Mouse (Mus musculus): ENCODE measurements around the gene Nxnl1. TPM values are rescaled to one million over a fixed set of nuclear protein-coding genes. Genes with fewer than 3 reads are reported as not detected.

Nxnl1 gene
- total and polyA plus RNA-seq, 3 experiments = 0.04 TPM; not detected in 2

- H3K4me3 ChIP-seq (replicated peaks in 1 of 3; ENCODE audit: low read depth in 2 of 3, low read length in 2 of 3, poor library complexity in 1 of 3) = no peak overlapping the region
- H3K27ac ChIP-seq (ENCODE audit: insufficient read depth, low read depth) = no peak overlapping the region
- TF ChIP-seq SMC3 (IDR thresholded peaks at IDR 0.05; ENCODE audit: low read depth, low read length) (no peak), ZMIZ1 (IDR thresholded peaks at IDR 0.05; ENCODE audit: low read depth, low read length) (no peak), EP300 (IDR thresholded peaks at IDR 0.05; ENCODE audit: low read length) (no peak)
- DNase-seq (ENCODE audit: extremely low read depth) = no peak
- H3K27me3 ChIP-seq (replicated peaks) = no peaks in the 10 kb centered on the region
- in situ Hi-C loops (cut with MboI; ENCODE audit: low pct_ligation_motif_present, low pct_unique_long_range_greater_than_20kb, low sequenced_read_pairs) (no loop called here), dilution Hi-C loops (cut with MboI; ENCODE audit: extremely low pct_ligation_motif_present, extremely low pct_unique_long_range_greater_than_20kb, low sequenced_read_pairs) (no loop called here)
- no peak overlapping the region for H3K4me2 ChIP-seq (ENCODE audit: insufficient read depth, low read depth, poor library complexity, severe bottlenecking)
- H3K4me1 ChIP-seq (ENCODE audit: control insufficient read depth in 1 of 2, insufficient read depth in 2 of 2) = peaks cover 9% of the 10 kb centered on the region in 2 experiments; a peak in 3 of 4 replicates
- H3K36me3 ChIP-seq (replicated peaks in 1 of 2; ENCODE audit: control insufficient read depth in 1 of 2, insufficient read depth in 1 of 2, low read length in 1 of 2) = peaks cover 35 to 55% of the 10 kb centered on the region in 2 experiments
- no peak overlapping the region for H3K9ac ChIP-seq (ENCODE audit: insufficient read depth, low read depth)
- no peaks in the 10 kb centered on the region for H3K9me3 ChIP-seq (replicated peaks; ENCODE audit: low read length)
- peaks cover 17% of the 10 kb centered on the region for H3K79me2 ChIP-seq (replicated peaks; ENCODE audit: control insufficient read depth, extremely low read depth, insufficient read depth, poor library complexity, severe bottlenecking)
Observed at GRCm38 (mm10) chr8:71547590-71547989, 18.8 kb downstream of the Nxnl1 start.

DNA sequence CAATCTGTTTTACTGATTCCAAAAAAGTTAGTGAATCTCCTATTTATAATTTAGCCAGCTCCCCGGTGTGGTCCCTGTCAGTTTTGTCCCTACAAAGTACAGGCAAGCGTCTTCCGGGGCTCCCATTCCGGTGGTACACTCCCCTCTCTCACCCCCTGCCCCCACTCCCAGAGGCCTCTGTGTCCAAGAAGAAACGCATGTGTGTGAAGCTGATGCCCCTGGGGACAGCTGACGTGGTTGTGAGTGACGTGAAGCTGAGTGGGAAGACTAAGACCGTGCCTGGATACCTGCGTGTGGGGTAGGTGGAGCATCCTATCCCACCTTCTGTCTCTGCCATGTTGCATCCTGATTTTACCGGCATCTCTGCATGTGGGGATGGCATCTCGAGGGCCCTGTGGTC lies 21.3 kb downstream of the Nxnl1 start:
- in situ Hi-C loops (cut with MboI; ENCODE audit: low pct_ligation_motif_present, low pct_unique_long_range_greater_than_20kb, low sequenced_read_pairs) = no loop called here

DNA sequence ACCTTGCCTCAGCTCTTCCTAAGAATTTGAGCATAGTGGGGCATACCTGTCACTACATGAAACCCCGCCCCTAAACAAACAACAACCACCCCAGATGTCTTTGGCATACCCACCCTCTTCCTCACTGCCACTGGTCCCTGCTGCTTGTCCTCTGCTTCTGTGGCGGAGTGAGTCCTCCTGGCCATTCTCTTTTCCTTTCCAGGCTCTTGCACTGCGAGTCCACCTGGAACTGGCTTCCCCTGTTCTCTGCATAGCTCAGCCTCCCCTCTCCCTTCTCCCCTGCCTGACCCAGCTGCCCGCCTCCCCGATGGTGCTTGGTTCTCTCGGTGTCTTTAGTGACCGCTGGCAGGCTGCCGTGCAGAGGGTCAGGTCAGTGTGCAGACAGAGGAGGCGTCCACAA lies 22.6 kb downstream of the Nxnl1 start:
- H3K27me3 ChIP-seq (replicated peaks) = no peaks in the 10 kb centered on the region
- no peak for TF ChIP-seq USF2 (conservative IDR thresholded peaks at IDR 0.05; ENCODE audit: low read depth, low read length)
- no peak for TF ChIP-seq MAZ (IDR thresholded peaks at IDR 0.05; ENCODE audit: low read depth, low read length)
- no peak for TF ChIP-seq BHLHE40 (IDR thresholded peaks at IDR 0.05; ENCODE audit: low read depth, low read length)
- TF ChIP-seq RAD21 (IDR thresholded peaks at IDR 0.05; ENCODE audit: low read depth, low read length) = no peak
- TF ChIP-seq GABPA (IDR thresholded peaks at IDR 0.05; ENCODE audit: insufficient replicate concordance, low read depth, low read length) = no peak
- TF ChIP-seq MYC (IDR thresholded peaks at IDR 0.05; ENCODE audit: low read depth, low read length) = no peak
- no peak for TF ChIP-seq PAX5 (IDR thresholded peaks at IDR 0.05; ENCODE audit: low read length)
- peak overlapping the region; percentile 65; the same call in 1 of the 2 replicates for H3K4me2 ChIP-seq (ENCODE audit: insufficient read depth, low read depth, poor library complexity, severe bottlenecking)
- dilution Hi-C loops (cut with MboI; ENCODE audit: extremely low pct_ligation_motif_present, extremely low pct_unique_long_range_greater_than_20kb, low sequenced_read_pairs) (no loop called here), in situ Hi-C loops (cut with MboI; ENCODE audit: low pct_ligation_motif_present, low pct_unique_long_range_greater_than_20kb, low sequenced_read_pairs) (no loop called here)
- H3K27ac ChIP-seq (ENCODE audit: insufficient read depth, low read depth) = no peak overlapping the region
- H3K9me3 ChIP-seq (replicated peaks; ENCODE audit: low read length) = no peaks in the 10 kb centered on the region
- peak overlapping the region; percentile 72; the same call in 1 of the 2 replicates for H3K9ac ChIP-seq (ENCODE audit: insufficient read depth, low read depth)
- H3K4me3 ChIP-seq (replicated peaks in 1 of 3; ENCODE audit: low read depth in 2 of 3, low read length in 2 of 3, poor library complexity in 1 of 3) = peak overlapping the region; percentile 79 to 98 (median 80)
- peaks cover 34 to 47% of the 10 kb centered on the region in 2 experiments for H3K36me3 ChIP-seq (replicated peaks in 1 of 2; ENCODE audit: control insufficient read depth in 1 of 2, insufficient read depth in 1 of 2, low read length in 1 of 2)
- H3K79me2 ChIP-seq (replicated peaks; ENCODE audit: control insufficient read depth, extremely low read depth, insufficient read depth, poor library complexity, severe bottlenecking) = peaks cover 17% of the 10 kb centered on the region
- H3K4me1 ChIP-seq (ENCODE audit: control insufficient read depth in 1 of 2, insufficient read depth in 2 of 2) = peaks cover 9 to 26% of the 10 kb centered on the region in 2 experiments; a peak in 3 of 4 replicates
- no peak for DNase-seq (ENCODE audit: extremely low read depth)

More for the DNA sequence above, 21.3 kb downstream of the Nxnl1 start:
- no peak for DNase-seq (ENCODE audit: extremely low read depth)
- no peak overlapping the region for H3K4me2 ChIP-seq (ENCODE audit: insufficient read depth, low read depth, poor library complexity, severe bottlenecking)
- dilution Hi-C loops (cut with MboI; ENCODE audit: extremely low pct_ligation_motif_present, extremely low pct_unique_long_range_greater_than_20kb, low sequenced_read_pairs) = no loop called here
- peaks cover 9 to 22% of the 10 kb centered on the region in 2 experiments; a peak in 3 of 4 replicates for H3K4me1 ChIP-seq (ENCODE audit: control insufficient read depth in 1 of 2, insufficient read depth in 2 of 2)
- no peak overlapping the region for H3K9ac ChIP-seq (ENCODE audit: insufficient read depth, low read depth)
- peaks cover 17% of the 10 kb centered on the region for H3K79me2 ChIP-seq (replicated peaks; ENCODE audit: control insufficient read depth, extremely low read depth, insufficient read depth, poor library complexity, severe bottlenecking)
- H3K9me3 ChIP-seq (replicated peaks; ENCODE audit: low read length) = no peaks in the 10 kb centered on the region
- TF ChIP-seq UBTF (IDR thresholded peaks at IDR 0.05; ENCODE audit: low read depth, low read length) (no peak), JUN (IDR thresholded peaks at IDR 0.05; ENCODE audit: insufficient read depth, low read depth, low read length) (no peak), NELFE (IDR thresholded peaks at IDR 0.05; ENCODE audit: low read depth, low read length) (no peak), CHD2 (IDR thresholded peaks at IDR 0.05; ENCODE audit: low read length) (no peak), ZKSCAN1 (IDR thresholded peaks at IDR 0.05; ENCODE audit: borderline replicate concordance, low read depth, low read length) (no peak), MAX (IDR thresholded peaks at IDR 0.05; ENCODE audit: low read length) (no peak), USF1 (IDR thresholded peaks at IDR 0.05; ENCODE audit: low read depth, low read length) (no peak), RAD21 (IDR thresholded peaks at IDR 0.05; ENCODE audit: low read depth, low read length) (no peak), ZMIZ1 (IDR thresholded peaks at IDR 0.05; ENCODE audit: low read depth, low read length) (no peak), MXI1 (IDR thresholded peaks at IDR 0.05; ENCODE audit: low read depth, low read length) (no peak), BHLHE40 (IDR thresholded peaks at IDR 0.05; ENCODE audit: low read depth, low read length) (no peak), USF2 (conservative IDR thresholded peaks at IDR 0.05; ENCODE audit: low read depth, low read length) (no peak), ZNF384 (IDR thresholded peaks at IDR 0.05; ENCODE audit: low read depth, low read length) (no peak), NRF1 (IDR thresholded peaks at IDR 0.05; ENCODE audit: low read depth, low read length) (no peak), CTCF (conservative IDR thresholded peaks at IDR 0.05 in 1 of 2, IDR thresholded peaks at IDR 0.05 in 1 of 2; ENCODE audit: low read depth in 2 of 2, low read length in 2 of 2) (no peak), MAZ (IDR thresholded peaks at IDR 0.05; ENCODE audit: low read depth, low read length) (no peak), POLR2AphosphoS2 (IDR thresholded peaks at IDR 0.05; ENCODE audit: low read depth, low read length) (no peak), JUND (conservative IDR thresholded peaks at IDR 0.05; ENCODE audit: low read depth, low read length) (no peak), IRF4 (IDR thresholded peaks at IDR 0.05; ENCODE audit: low read depth, low read length) (no peak)
- peaks cover 35 to 54% of the 10 kb centered on the region in 2 experiments for H3K36me3 ChIP-seq (replicated peaks in 1 of 2; ENCODE audit: control insufficient read depth in 1 of 2, insufficient read depth in 1 of 2, low read length in 1 of 2)
- no peak overlapping the region for H3K4me3 ChIP-seq (replicated peaks in 1 of 3; ENCODE audit: low read depth in 2 of 3, low read length in 2 of 3, poor library complexity in 1 of 3)
- no peak overlapping the region for H3K27ac ChIP-seq (ENCODE audit: insufficient read depth, low read depth)
- H3K27me3 ChIP-seq (replicated peaks) = no peaks in the 10 kb centered on the region
